Mouse (Mus musculus) kidney, embryonic 14.5 days (tissue): Measurements from ENCODE around the gene Filip1. TPM values are rescaled to one million over a fixed set of nuclear protein-coding genes. Genes with fewer than 3 reads are reported as not detected.

ENCODE experiments used
- ATAC-seq: fragments of 200-750 bp; cut with Nextera tagmentation; 2 replicates; pipeline ENCODE4 v1.8.0; 2017; ENCODE audit warnings: moderate number of reproducible peaks, mild to moderate bottlenecking, moderate TSS enrichment, moderate library complexity; ENCODE audit not compliant: low FRiP score, low TSS enrichment
- H3K27ac ChIP-seq: fragments of 300-500 bp; sonication (generic); 2 replicates; pipeline ENCODE4 v1.5.1; 2014; ENCODE audit warnings: low read depth, mild to moderate bottlenecking, low read length, moderate library complexity, mixed read lengths
- H3K27me3 ChIP-seq: fragments of 300-500 bp; sonication (generic); 2 replicates; pipeline ENCODE4 v1.6.1; 2014; ENCODE audit warnings: mild to moderate bottlenecking, low read length; ENCODE audit not compliant: control insufficient read depth, insufficient read depth
- H3K36me3 ChIP-seq: fragments of 300-500 bp; sonication (generic); 2 replicates; pipeline ENCODE4 v1.6.1; 2014; ENCODE audit warnings: low read length, mixed read lengths; ENCODE audit not compliant: control insufficient read depth, insufficient read depth
- H3K4me1 ChIP-seq: fragments of 300-500 bp; sonication (generic); 2 replicates; pipeline ENCODE4 v1.6.1; 2014; ENCODE audit warnings: low read length, mixed read lengths; ENCODE audit not compliant: control insufficient read depth, insufficient read depth
- H3K4me2 ChIP-seq: fragments of 300-500 bp; sonication (generic); replicated peaks from 2 replicates; pipeline ENCODE4 v1.6.1; 2014; ENCODE audit warnings: low read depth, mild to moderate bottlenecking, low read length
- H3K4me3 ChIP-seq: fragments of 300-500 bp; sonication (generic); 2 replicates; pipeline ENCODE4 v1.5.1; 2014; ENCODE audit warnings: mild to moderate bottlenecking, low read length
- H3K9ac ChIP-seq: fragments of 300-500 bp; sonication (generic); 2 replicates; pipeline ENCODE4 v1.6.1; 2014; ENCODE audit warnings: low read depth, mild to moderate bottlenecking, low read length, moderate library complexity
- H3K9me3 ChIP-seq: fragments of 300-500 bp; sonication (generic); 2 replicates; pipeline ENCODE4 v1.6.1; 2016; ENCODE audit warnings: low read length; ENCODE audit not compliant: control insufficient read depth
- whole genome bisulfite sequencing: fragments of 180-500 bp; shearing (Covaris S2); extraction: QIAGEN DNeasy Blood & Tissue Kit; methylation state at CpG from one replicate; pipeline ENCODE4 v1.1.7; 2014; 5-methylcytosine and 5-hydroxymethylcytosine counted together
- polyA plus RNA-seq: library from polyadenylated mRNA; unstranded; fragments of >200 nt; fragmentation: Nextera tagmentation; extraction: Ambion mirVana; gene quantifications from 2 replicates; pipeline ENCODE4 v1.2.1, GENCODE M21; 2014

The Filip1 gene
- polyA plus RNA-seq, 1 experiment from 2014 or later = 4.5 TPM

GRCm38 (mm10) chr9:79766991-79767545, 245.6 kb downstream of the Filip1 start:
- H3K36me3 ChIP-seq = peaks cover 6% of the 10 kb centered on the region; the same call in 1 of the 2 replicates
- H3K9me3 ChIP-seq = no peaks in the 10 kb centered on the region
- no peak for ATAC-seq
- H3K27me3 ChIP-seq = no peaks in the 10 kb centered on the region
- whole genome bisulfite sequencing = 90% methylated on average over 5 of the region's 5 CpGs
- H3K27ac ChIP-seq = no peak overlapping the region
- H3K4me2 ChIP-seq = no peak overlapping the region
- no peaks in the 10 kb centered on the region for H3K4me1 ChIP-seq
- no peak overlapping the region for H3K9ac ChIP-seq
- no peak overlapping the region for H3K4me3 ChIP-seq

GRCm38 (mm10) chr9:79765329-79765728, 247.3 kb downstream of the Filip1 start:
- H3K4me2 ChIP-seq = no peak overlapping the region
- no peaks in the 10 kb centered on the region for H3K27me3 ChIP-seq
- H3K27ac ChIP-seq = no peak overlapping the region
- H3K9me3 ChIP-seq = no peaks in the 10 kb centered on the region
- H3K36me3 ChIP-seq = no peaks in the 10 kb centered on the region
- no peaks in the 10 kb centered on the region for H3K4me1 ChIP-seq
- no peak overlapping the region for H3K4me3 ChIP-seq
- ATAC-seq = no peak
- H3K9ac ChIP-seq = no peak overlapping the region
- 84% methylated on average over 4 of the region's 4 CpGs for WGBS

Other genes starting within 250 kb of the Filip1 start
- 48.4 and 79.7 TPM in 2 replicates for gene Tmem30a, start 219.3 kb downstream of the Filip1 start, polyA plus RNA-seq
- 73.5 and 82.3 TPM in 2 replicates for gene Senp6, start 54.1 kb upstream of the Filip1 start, polyA plus RNA-seq
- 22.1 and 60.8 TPM in 2 replicates for gene Myo6, start 152.2 kb upstream of the Filip1 start, polyA plus RNA-seq